Mouse (Mus musculus) cerebral cortex, adult 2 months (tissue): ENCODE results near the gene Trappc3.

Source experiments
- WGBS: fragments of 180-500 bp; shearing (Covaris S2); methylation state at CpG from one replicate; pipeline ENCODE4 v1.1.7; 2018; 5-methylcytosine and 5-hydroxymethylcytosine counted together

The Trappc3 gene

GRCm38 (mm10) chr4:126278961-126279360 is 16.8 kb downstream of the Trappc3 start:
- 77% methylated on average over 9 of the region's 9 CpGs for WGBS

- WGBS, result 86% methylated on average over 9 of the region's 9 CpGs
These were observed 19.6 kb downstream of the Trappc3 start for GRCm38 (mm10) chr4:126281706-126282105.

GRCm38 (mm10) chr4:126283582-126283981 is 21.5 kb downstream of the Trappc3 start:
- 92% methylated on average over 8 of the region's 8 CpGs for WGBS

- WGBS, result 3% methylated on average over 37 of the region's 42 CpGs
These were observed 24.4 kb downstream of the Trappc3 start, which contains the start of gene Col8a2 for GRCm38 (mm10) chr4:126286492-126286891. Gene Col8a2 (plus strand): TSS chr4:126286793.

DNA sequence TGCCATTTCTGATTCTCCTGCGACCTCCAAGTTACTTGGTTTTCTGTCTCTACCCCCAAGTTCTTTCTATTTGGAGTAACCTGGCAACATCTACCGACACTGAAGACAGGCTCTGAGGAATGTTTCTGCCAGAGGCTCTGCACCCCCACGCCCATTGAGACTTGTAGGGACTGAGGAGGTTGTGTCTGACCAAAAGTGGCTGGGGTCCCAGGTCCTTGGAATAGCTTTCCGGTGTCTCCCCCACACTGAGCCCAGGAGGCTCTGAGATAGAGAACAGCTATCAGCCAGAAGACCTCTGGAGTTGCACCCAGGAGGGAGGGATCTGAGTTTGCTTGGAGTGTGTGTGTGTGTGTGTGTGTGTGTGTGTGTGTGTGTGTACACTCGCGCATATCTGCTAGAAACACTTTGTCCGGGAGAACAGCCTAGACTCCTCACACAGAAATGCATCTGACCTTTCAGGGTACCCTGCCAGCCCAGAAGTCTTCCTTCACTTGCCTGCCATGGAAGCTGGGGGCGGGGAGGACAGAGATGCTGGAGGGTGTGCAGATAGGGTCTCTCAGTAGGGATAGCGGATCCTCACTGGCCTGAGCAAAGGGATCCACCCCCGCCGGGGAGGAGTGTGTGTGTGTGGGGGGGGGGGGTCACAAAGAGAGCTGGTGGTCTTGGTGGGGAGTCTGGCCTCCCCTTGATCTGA is 25.3 kb downstream of the Trappc3 start:
- 37% methylated on average over 11 of the region's 11 CpGs for WGBS

GRCm38 (mm10) chr4:126288085-126288666 is 26.1 kb downstream of the Trappc3 start:
- WGBS, result 59% methylated on average over 17 of the region's 17 CpGs

DNA sequence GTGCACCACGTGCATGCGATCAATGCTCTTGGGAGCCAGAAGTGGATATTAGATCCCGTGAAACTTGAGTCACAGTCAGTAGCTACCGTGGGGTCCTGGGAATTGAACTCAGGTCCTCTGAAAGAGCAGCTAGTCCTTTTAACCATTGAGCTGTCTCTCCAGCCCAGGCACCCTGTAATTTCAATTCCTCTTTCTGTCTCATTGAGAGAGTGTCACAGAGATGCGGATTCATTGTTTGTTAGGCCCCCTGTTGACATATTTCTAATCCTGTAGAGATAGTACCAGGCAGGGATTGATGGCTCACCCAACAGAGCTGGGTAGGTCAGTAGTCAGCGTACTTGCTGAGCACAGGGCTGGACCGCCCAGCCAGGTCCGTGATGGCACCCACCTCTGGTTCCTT is 28.2 kb downstream of the Trappc3 start:
- 91% methylated on average over 8 of the region's 8 CpGs for WGBS

DNA sequence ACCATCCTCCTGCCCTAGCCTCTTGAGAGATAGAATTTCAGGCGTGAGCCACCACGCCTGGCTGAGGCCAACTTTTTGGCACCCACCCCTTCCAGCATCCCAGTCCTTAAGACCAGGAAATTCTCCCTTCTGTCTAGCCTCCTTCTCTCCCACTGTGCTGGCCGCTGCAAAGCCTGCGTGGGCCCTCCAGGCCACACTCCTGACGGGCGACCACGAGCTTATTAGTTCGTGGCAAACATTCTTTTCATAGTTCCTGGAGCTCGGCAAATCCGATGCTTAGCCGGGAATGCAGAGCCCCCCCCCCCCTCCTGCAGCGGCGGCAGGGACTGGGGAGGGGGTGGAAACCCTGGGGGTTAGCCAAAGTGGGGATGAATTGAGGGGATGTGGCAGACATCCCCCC is 29.1 kb downstream of the Trappc3 start:
- WGBS, result 46% methylated on average over 13 of the region's 13 CpGs

- 89% methylated on average over 6 of the region's 6 CpGs for WGBS
These were observed 33.0 kb downstream of the Trappc3 start for GRCm38 (mm10) chr4:126295152-126295551.

DNA sequence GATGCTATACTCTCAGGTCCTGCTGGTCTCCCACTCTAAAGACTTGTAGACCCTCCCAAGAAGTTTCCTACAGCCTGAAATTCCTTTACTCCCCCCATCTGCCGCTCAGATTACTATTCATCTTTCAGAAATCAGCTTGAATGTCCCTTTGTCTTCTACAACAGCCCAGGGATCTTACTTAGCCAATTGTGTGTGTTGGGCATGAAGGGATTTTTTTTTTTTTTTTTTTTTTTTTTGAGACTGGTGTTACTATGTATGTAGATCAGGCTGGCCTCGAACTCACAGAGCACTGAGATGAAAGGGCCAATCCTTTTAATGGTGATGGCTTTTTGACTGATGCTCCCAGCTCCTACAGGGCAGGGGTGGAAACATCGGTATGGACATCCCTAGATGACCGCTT is 33.8 kb downstream of the Trappc3 start:
- WGBS, result 54% methylated on average over 4 of the region's 4 CpGs

GRCm38 (mm10) chr4:126296617-126297101 is 34.5 kb downstream of the Trappc3 start:
- whole genome bisulfite sequencing, result 2% methylated on average over 34 of the region's 34 CpGs

GRCm38 (mm10) chr4:126300916-126301583 is 38.9 kb downstream of the Trappc3 start:
- 3% methylated on average over 46 of the region's 50 CpGs for WGBS

GRCm38 (mm10) chr4:126301584-126302309 is 39.6 kb downstream of the Trappc3 start:
- 26% methylated on average over 27 of the region's 27 CpGs for WGBS

DNA sequence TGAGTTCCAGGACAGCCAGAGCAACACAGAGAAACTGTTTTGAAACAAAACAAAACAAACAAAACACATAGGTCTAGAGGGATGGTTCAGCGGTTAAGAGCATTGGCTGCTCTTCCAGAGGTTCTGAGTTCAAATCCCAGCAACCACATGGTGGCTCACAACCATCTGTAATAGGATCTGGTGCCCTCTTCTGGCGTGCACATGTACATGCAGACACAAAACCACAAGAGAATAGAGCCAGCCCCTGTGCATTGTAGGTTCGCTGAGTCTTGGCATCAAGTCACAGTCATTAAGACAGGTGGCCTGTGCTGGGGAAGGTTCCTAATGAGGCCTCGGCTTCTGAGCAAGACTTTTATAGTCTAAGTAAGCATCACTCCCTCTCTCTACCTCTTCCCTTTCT is 41.8 kb downstream of the Trappc3 start:
- WGBS, result 58% methylated on average over 4 of the region's 4 CpGs

DNA sequence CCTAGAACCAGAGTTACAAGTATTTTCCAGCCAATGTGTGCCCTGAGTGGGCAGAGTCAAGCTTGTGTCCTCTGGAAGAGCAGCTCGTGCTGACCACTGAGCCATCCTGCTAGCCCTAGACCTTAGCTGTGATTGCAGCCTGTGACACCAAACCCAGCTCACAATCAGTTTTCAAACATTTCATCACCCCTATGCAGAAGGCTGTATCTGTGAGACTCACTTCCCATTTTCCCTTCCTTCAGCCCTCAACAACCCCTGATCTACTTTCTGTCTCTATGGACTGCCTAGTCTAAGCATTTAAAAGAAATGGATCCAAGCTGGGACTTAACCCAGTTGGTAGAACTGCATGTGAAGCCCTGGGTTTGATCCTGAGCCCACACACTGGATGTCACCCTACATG is 43.3 kb downstream of the Trappc3 start:
- WGBS, result 83% methylated on average over 1 of the region's 1 CpGs

DNA sequence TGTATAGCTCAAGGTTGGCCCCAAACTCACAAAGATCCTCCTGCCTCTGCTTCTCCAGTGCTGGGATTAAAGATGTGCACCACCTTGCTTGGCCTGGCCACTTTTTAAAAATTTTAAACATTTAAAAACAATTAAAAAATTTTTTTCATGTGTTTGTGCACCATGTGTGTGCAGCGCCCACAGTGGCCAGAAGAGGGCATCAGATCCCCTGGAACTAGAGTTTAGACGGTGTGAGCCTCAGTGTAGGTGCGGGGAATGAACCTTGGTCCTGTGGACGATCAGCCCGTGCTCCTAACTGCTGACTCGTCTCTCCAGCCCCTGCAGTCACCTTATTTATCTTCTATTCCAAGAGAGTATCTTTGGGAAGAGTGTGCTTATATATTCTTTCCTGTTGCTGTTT is 43.9 kb downstream of the Trappc3 start:
- 89% methylated on average over 6 of the region's 6 CpGs for WGBS

DNA sequence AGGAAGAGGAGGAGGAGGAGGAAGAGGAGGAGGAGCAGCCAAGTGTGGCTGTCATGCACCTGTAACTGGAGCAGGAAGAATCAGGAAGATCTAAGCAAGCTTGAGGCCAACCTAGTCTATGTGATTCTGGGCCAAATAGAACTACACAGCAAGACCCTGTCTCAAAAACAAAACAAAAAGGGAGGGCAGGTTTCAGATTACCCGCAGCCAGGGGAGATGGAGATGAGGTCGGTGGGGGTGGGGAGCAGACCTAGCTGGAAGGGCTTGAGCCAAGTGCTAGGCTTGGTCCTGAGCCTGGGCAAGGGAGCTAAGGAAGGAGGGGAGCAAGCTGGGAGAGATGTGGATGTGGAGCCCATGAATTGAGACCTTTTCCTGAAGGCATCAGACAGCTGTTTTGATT is 44.7 kb downstream of the Trappc3 start:
- WGBS, result 28% methylated on average over 2 of the region's 2 CpGs

GRCm38 (mm10) chr4:126309211-126309921 is 47.2 kb downstream of the Trappc3 start:
- WGBS, result 24% methylated on average over 20 of the region's 20 CpGs

- 15% methylated on average over 7 of the region's 7 CpGs for WGBS
These were observed 47.8 kb downstream of the Trappc3 start for GRCm38 (mm10) chr4:126309922-126310309.

DNA sequence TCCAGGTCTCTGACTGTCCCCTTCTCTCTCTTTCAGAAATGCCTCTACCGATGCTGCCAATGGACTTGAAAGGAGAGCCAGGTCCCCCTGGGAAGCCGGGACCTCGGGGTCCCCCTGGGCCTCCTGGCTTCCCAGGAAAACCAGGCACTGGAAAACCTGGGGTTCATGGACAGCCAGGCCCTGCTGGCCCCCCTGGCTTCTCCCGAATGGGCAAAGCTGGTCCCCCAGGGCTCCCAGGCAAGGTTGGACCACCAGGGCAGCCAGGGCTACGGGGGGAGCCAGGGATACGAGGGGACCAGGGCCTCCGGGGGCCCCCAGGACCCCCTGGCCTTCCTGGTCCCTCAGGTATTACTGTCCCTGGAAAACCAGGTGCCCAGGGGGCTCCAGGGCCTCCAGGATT is 48.2 kb downstream of the Trappc3 start:
- 80% methylated on average over 7 of the region's 7 CpGs for WGBS

- 93% methylated on average over 16 of the region's 16 CpGs for WGBS
These were observed 49.6 kb downstream of the Trappc3 start for GRCm38 (mm10) chr4:126311566-126312200.
